Mouse (Mus musculus) CD4-positive, CD25-positive, alpha-beta regulatory T cell, adult 2 months (primary cell): ENCODE data around the gene Spn.

ENCODE experiments used
- DNase-seq: peaks from one replicate; pipeline ENCODE4 v3.0.0-alpha.2; 2012; ENCODE audit warnings: low read depth, low spot score

Spn gene

DNA sequence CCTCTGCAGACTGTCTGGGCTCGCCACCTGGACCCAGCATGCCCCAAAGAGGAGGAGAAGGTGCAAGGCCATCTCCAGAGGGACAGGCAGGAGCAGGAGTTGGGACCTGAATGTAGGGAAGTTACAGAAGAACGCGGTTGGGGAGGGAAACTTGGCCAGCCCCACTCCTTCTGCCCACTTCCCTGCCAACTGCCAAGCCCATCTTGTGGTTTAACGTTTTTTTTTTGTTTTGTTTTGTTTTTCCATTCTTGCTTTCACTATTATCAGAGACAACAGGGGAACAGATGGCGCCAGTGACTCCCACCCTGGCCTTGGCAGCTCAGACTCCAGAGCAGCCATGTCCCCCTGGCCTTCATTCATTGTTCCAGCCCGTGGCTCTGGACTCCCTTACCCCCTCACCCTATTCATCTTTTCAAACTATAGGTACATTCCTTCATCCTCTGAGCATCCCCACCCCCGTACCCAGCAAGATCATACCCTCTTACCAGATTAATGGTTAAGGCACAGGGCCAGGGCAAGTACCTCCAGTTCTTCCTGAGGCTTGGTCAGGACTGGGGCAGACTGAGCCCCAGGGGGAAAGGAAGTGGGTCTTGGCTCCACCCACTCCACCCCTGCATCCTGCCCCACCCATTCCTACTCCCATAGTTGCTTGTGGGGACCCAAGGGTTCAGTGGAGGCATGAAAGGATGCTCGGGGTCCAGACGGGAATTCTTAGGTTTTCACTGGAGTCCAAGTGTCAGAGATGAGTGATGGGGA, at the start of gene Spn:
Gene Spn (minus strand): TSS at position 562 of the 756 bp plus-strand sequence.
- peak; percentile 77 for DNase-seq

- DNase-seq: no peak
Measured at GRCm38 (mm10) chr7:127187351-127187750, 49.7 kb upstream of the Spn start.

GRCm38 (mm10) chr7:127185601-127186000, 48.0 kb upstream of the Spn start:
- peak; percentile 66 for DNase-seq

- no peak for DNase-seq
Measured at GRCm38 (mm10) chr7:127184720-127185119, 47.1 kb upstream of the Spn start.

GRCm38 (mm10) chr7:127183828-127184227, 46.2 kb upstream of the Spn start:
- DNase-seq: peak; percentile 65

DNA sequence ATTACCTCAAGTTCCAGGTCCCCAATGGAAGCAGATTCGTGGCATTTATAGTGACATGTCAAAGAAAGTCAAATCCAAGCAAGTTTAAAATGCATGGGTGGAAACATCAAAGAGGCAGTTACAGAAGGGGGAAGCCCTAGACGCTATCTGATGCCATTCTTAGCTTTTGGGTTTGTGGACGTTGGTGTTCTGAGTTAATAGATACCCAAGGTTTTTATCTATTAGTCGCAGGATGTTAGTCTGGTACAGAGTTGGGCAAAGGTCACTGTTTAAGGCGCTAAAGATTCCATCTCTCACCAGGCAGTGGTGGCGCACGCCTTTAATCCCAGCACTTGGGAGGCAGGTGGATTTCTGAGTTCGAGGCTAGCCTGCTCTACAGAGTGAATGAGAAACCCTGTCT, 45.7 kb upstream of the Spn start:
- no peak for DNase-seq

- peak; percentile 69 for DNase-seq
Measured at GRCm38 (mm10) chr7:127181724-127182123, 44.1 kb upstream of the Spn start.

GRCm38 (mm10) chr7:127180783-127181182, 43.2 kb upstream of the Spn start:
- DNase-seq: peak; percentile 74

DNA sequence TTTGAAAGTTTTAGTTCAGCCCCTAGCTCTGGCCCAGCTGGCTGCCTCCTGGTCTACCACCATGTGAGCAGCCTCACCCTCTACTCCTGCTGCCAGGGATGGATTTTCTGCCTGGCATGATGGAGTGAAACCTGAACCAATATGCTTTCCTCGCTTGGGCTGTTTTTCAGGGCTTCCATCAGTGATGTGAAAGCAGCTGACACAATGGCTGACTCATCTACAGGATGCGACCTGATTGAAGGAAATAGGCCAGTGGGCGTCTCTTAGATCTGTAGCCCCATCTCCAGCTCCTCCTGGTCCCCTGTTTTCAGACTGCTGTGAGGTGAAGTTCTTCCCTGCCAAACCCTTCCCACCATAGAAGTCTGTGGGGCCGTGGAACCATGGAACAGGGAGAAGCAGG, 39.3 kb upstream of the Spn start:
- peak; percentile 63 for DNase-seq

DNA sequence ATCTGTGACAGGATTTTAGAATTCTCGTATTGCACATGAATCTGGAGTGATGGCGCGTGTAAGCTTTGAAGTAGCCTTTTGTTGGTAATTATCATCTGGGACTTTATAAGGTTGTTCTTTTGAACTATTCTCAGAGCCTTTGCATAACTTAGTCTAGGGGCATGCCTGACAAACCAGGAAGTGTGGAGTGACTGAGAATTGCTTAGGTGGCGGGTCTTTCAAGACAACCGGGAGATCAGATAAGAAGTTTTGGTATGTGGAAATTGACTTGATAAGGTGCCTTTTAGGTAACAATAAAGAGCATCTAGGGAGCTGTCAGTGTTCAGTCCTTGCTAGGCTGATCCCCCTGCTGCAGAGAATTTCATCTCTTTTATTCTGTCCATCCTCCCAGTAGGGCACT, 28.9 kb upstream of the Spn start:
- peak; percentile 60 for DNase-seq

- DNase-seq: peak; percentile 75
Measured at GRCm38 (mm10) chr7:127165607-127166493, 28.2 kb upstream of the Spn start.

- DNase-seq: no peak
Measured at GRCm38 (mm10) chr7:127164002-127164401, 26.4 kb upstream of the Spn start.

DNA sequence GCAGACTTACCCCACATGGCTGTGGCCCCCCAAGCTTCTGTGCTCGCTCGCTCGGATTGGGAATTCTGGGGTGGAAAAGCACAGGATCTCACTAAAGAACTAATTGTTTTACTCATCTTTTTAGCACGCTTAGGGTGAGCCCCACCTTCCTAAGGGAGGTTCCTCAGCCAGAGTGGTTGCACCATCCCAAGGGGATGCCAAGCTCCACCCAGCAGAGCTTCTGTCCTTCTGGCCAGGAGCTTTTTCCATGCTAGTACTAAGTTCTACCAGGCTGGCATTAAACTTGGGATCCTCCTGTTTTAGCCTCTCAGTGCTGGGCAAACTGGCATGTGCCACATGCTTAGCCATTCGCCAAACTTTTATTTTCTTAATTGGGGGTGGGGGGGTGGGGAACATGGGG, 24.9 kb upstream of the Spn start:
- DNase-seq: no peak

- DNase-seq: no peak
Measured at GRCm38 (mm10) chr7:127157548-127157947, 19.9 kb upstream of the Spn start.

DNA sequence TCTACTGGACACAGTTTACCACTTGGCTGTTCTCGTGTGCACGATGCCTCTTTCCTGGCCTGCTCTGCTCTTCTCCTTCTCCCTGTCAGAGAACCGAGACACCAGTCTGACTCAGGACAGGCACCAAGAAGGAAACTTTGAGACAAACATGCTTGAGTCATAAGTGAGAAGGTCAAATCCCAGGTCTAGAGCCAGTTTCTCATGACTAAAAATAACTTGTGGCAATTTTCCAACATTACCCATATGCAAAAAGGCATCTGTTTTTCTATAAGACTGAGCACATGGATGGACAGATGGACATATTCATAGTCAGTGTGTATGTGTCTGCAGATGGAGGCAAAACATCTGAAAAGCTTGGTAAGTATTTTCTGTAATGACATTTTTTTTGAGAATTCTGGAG, 15.9 kb upstream of the Spn start:
- DNase-seq: no peak

- no peak for DNase-seq
Measured at GRCm38 (mm10) chr7:127152464-127152863, 14.8 kb upstream of the Spn start.

DNA sequence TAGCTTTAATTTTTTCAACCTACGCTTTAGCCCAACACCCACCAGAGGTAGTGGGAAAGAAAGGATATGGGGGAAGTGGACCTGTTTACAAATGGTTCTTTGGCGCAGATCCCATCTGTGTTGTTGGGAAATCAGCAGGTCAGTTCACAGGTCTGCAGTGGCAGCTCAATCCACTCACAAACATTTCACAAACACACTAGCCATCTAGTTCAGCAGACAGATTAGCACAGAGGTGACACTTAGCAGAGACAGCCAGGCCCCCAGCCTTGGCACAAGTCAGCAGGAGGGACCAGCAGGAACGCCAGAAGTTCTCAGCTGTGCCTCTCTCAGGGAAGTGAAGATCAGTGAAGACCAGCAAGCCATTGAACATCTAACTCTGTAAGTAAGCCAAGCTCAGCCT, 10.3 kb upstream of the Spn start:
- DNase-seq: no peak

DNA sequence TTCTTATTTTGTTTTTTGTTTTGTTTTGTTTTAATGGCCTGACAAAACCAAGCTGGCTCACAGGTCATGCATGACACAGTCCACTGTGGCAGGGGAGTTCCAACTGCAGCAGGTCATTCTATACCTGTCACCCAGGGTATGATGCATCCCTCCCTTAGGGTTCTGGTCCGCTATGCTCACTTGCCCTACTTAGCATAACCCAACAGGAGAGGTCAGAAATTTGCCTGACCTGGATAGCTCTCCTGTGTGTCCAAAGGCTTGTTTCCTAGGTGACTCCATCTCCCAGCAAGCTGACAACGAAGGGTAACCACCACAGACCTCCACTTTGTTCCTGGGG, 8.6 kb upstream of the Spn start:
- no peak for DNase-seq

- DNase-seq: peak; percentile 24
Measured at GRCm38 (mm10) chr7:127145387-127146266, 8.0 kb upstream of the Spn start.

DNA sequence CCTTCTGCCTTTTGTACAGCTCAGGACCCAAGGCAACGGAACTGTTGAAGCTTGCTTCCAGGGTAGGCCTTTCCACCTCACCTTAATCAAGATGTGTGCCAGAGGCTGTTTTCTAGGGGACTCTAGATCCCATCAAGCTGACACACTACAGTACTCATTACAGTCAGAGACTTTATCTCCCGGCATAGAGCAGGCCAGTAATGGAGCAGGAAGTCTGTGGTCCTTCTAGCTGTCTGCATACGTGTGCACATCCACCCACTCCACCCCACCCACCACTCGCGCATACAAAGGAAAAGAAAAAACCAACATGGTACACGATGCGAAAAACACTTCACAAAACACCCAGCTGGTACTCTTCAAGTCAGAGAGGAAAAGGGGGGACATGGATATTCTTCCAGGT, 6.8 kb upstream of the Spn start:
- peak; percentile 85 for DNase-seq

DNA sequence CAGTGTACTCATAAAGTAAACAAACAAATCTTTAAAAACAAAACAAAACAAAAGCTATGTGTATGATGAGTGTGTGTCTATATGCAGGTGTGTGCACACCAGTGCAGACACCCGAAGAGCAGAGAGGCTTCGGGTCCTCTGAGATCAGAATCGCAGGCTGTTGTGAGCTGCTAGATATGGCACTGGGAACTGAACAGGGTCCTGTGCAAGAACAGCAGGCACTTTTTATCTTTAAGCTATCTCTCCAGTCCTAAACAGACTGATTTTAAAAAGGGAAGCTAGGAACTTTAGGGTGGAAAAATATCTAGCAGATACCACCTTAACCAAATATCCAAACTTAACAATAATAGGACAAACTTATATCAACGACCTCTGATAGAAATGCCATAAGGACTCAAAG, 5.0 kb upstream of the Spn start:
- no peak for DNase-seq

- peak; percentile 37 for DNase-seq
Measured at GRCm38 (mm10) chr7:127142214-127142613, 4.6 kb upstream of the Spn start.
